Mouse (Mus musculus): ENCODE results near the gene Gak. TPM values are rescaled to one million over a fixed set of nuclear protein-coding genes. Genes with fewer than 3 reads are reported as not detected.

The Gak gene
- polyA plus RNA-seq, 1 experiment from 2014 or later, result 47.2 TPM

Other genes starting within 250 kb of the Gak start
- 0.28 TPM in 1 of 2 replicates, not detected in the other for gene Pde6b, start 241.4 kb downstream of the Gak start, polyA plus RNA-seq (2014; fragmentation: Nextera tagmentation; extraction: Ambion mirVana)
- 425 and 497 TPM in 2 replicates for gene Atp5k, start 195.3 kb downstream of the Gak start, polyA plus RNA-seq (2014; fragmentation: Nextera tagmentation; extraction: Ambion mirVana)
- 0.08 TPM in 1 of 2 replicates, not detected in the other for gene Mfsd7a, start 180.9 kb downstream of the Gak start, polyA plus RNA-seq (2014; fragmentation: Nextera tagmentation; extraction: Ambion mirVana)
- 31.2 and 33.4 TPM in 2 replicates for gene Pcgf3, start 168.5 kb downstream of the Gak start, polyA plus RNA-seq (2014; fragmentation: Nextera tagmentation; extraction: Ambion mirVana)
- gene Cplx1, start 79.7 kb downstream of the Gak start, polyA plus RNA-seq (2014; fragmentation: Nextera tagmentation; extraction: Ambion mirVana), result 169 and 208 TPM in 2 replicates
- 27.2 and 29.7 TPM in 2 replicates for gene Tmem175, start within 50 bp of the Gak start, polyA plus RNA-seq (2014; fragmentation: Nextera tagmentation; extraction: Ambion mirVana)
- 9.8 and 11.3 TPM in 2 replicates for gene Idua, start 30.6 kb upstream of the Gak start, polyA plus RNA-seq (2014; fragmentation: Nextera tagmentation; extraction: Ambion mirVana)
- 25.3 and 28.4 TPM in 2 replicates for gene Dgkq, start 39.9 kb upstream of the Gak start, polyA plus RNA-seq (2014; fragmentation: Nextera tagmentation; extraction: Ambion mirVana)
- gene Slc26a1, start 45.8 kb upstream of the Gak start, polyA plus RNA-seq (2014; fragmentation: Nextera tagmentation; extraction: Ambion mirVana), result 3.2 and 3.5 TPM in 2 replicates
- gene Fgfrl1, start 62.6 kb upstream of the Gak start, polyA plus RNA-seq (2014; fragmentation: Nextera tagmentation; extraction: Ambion mirVana), result 7.0 and 9.6 TPM in 2 replicates
- not detected in 2 replicates for gene Rnf212, start 145.2 kb upstream of the Gak start, polyA plus RNA-seq (2014; fragmentation: Nextera tagmentation; extraction: Ambion mirVana)
- gene Tmed11, start 165.6 kb upstream of the Gak start, polyA plus RNA-seq (2014; fragmentation: Nextera tagmentation; extraction: Ambion mirVana), result not detected in 2 replicates
- gene Vmn2r8, start 179.1 kb upstream of the Gak start, polyA plus RNA-seq (2014; fragmentation: Nextera tagmentation; extraction: Ambion mirVana), result not detected in 2 replicates
- gene Vmn2r9, start 222.8 kb upstream of the Gak start, polyA plus RNA-seq (2014; fragmentation: Nextera tagmentation; extraction: Ambion mirVana), result not detected in 2 replicates